Mouse (Mus musculus) thymus, postnatal 36 days (tissue): Measurements from ENCODE around the gene Wdr83.

Experiments used
- DNase-seq, 2 experiments: peaks; one replicate each; pipeline ENCODE4 v3.0.0; 2022; ENCODE audit warnings: mixed read lengths in 2 of 2

The Wdr83 gene

GRCm38 (mm10) chr8:85034764-85035163 is 46.3 kb downstream of the Wdr83 start:
- DNase-seq = peak; percentile 75 to 81

GRCm38 (mm10) chr8:85033867-85034266 is 47.2 kb downstream of the Wdr83 start:
- no peak for DNase-seq

- no peak for DNase-seq
These were observed 48.3 kb downstream of the Wdr83 start for GRCm38 (mm10) chr8:85032622-85033311.

- no peak for DNase-seq
These were observed 51.8 kb downstream of the Wdr83 start for GRCm38 (mm10) chr8:85029271-85029670.

- DNase-seq = no peak
These were observed 53.2 kb downstream of the Wdr83 start for GRCm38 (mm10) chr8:85027922-85028321.

- peak in 1 of 2 experiments; percentile 27 for DNase-seq
These were observed 53.6 kb downstream of the Wdr83 start for GRCm38 (mm10) chr8:85027516-85027855.

GRCm38 (mm10) chr8:85026670-85027515 is 54.2 kb downstream of the Wdr83 start, which contains the start of gene Trir:
TSS of gene Trir (plus strand) at chr8:85026823.
- peak; percentile 93 to 94 for DNase-seq

- DNase-seq = peak; percentile 76 to 78
These were observed 55.8 kb downstream of the Wdr83 start, which contains the start of gene Asna1 for GRCm38 (mm10) chr8:85025098-85025932. TSS of gene Asna1 (minus strand) at chr8:85025281.
